Mouse (Mus musculus) forebrain, postnatal 0 days (tissue): Measurements from ENCODE around the gene Sh3bp4. TPM values are rescaled to one million over a fixed set of nuclear protein-coding genes. Genes with fewer than 3 reads are reported as not detected.
A peak's percentile ranks its signal among the peaks of the same experiment; 100 is the strongest.

Experiments
- ATAC-seq: fragments of 200-750 bp; cut with Nextera tagmentation; 2 replicates; pipeline ENCODE4 v1.8.0; 2017; ENCODE audit warnings: mild to moderate bottlenecking, moderate library complexity
- DNase-seq: peaks from one replicate; pipeline ENCODE4 v3.0.0-alpha.2; 2015
- H3K27ac ChIP-seq: fragments of 300-500 bp; sonication (generic); 2 replicates; pipeline ENCODE4 v1.5.1; 2014; ENCODE audit warnings: low read depth, mild to moderate bottlenecking, antibody characterized with exemption, low read length, moderate library complexity, mixed read lengths
- H3K27me3 ChIP-seq: fragments of 300-500 bp; sonication (generic); 2 replicates; pipeline ENCODE4 v1.6.1; 2014; ENCODE audit warnings: mild to moderate bottlenecking, low read length, mixed read lengths; ENCODE audit not compliant: insufficient read depth
- H3K36me3 ChIP-seq: fragments of 300-500 bp; sonication (generic); 2 replicates; pipeline ENCODE4 v1.6.1; 2014; ENCODE audit warnings: mild to moderate bottlenecking, moderate library complexity; ENCODE audit not compliant: insufficient read depth
- H3K4me1 ChIP-seq: fragments of 300-500 bp; sonication (generic); 2 replicates; pipeline ENCODE4 v1.6.1; 2014; ENCODE audit warnings: antibody characterized with exemption; ENCODE audit not compliant: insufficient read depth
- H3K4me2 ChIP-seq: fragments of 300-500 bp; sonication (generic); 2 replicates; pipeline ENCODE4 v1.6.1; 2014; ENCODE audit warnings: low read depth, mild to moderate bottlenecking, moderate library complexity
- H3K4me3 ChIP-seq: fragments of 300-500 bp; sonication (generic); 2 replicates; pipeline ENCODE4 v1.5.1; 2014; ENCODE audit warnings: low read depth, low read length, mixed read lengths
- H3K9ac ChIP-seq: fragments of 300-500 bp; sonication (generic); 2 replicates; pipeline ENCODE4 v1.6.1; 2014; ENCODE audit warnings: mild to moderate bottlenecking
- H3K9me3 ChIP-seq: fragments of 300-500 bp; sonication (generic); 2 replicates; pipeline ENCODE4 v1.6.1; 2016; ENCODE audit warnings: low read length
- CTCF ChIP-seq: sonication (generic); IDR thresholded peaks from 2 replicates; pipeline ENCODE4 v1.5.1; 2016; ENCODE audit warnings: antibody characterized with exemption, control low read depth, low read depth
- WGBS: fragments of 180-500 bp; shearing (Covaris S2); extraction: QIAGEN DNeasy Blood & Tissue Kit; methylation state at CpG from one replicate; pipeline ENCODE4 v1.1.7; 2014; 5-methylcytosine and 5-hydroxymethylcytosine counted together
- polyA plus RNA-seq: library from polyadenylated mRNA; unstranded; fragments of >200 nt; fragmentation: Nextera tagmentation; extraction: Ambion mirVana; gene quantifications from 2 replicates; pipeline ENCODE4 v1.2.1, GENCODE M21; 2015
- total RNA-seq: library from RNA; depleted of rRNA; stranded (reverse); fragments of >200 nt; gene quantifications from 2 replicates; pipeline ENCODE4 v1.2.3, GENCODE M21; 2014

The Sh3bp4 gene
- total and polyA plus RNA-seq, 2 experiments from 2014 or later = 18.9 to 29.0 TPM

DNA sequence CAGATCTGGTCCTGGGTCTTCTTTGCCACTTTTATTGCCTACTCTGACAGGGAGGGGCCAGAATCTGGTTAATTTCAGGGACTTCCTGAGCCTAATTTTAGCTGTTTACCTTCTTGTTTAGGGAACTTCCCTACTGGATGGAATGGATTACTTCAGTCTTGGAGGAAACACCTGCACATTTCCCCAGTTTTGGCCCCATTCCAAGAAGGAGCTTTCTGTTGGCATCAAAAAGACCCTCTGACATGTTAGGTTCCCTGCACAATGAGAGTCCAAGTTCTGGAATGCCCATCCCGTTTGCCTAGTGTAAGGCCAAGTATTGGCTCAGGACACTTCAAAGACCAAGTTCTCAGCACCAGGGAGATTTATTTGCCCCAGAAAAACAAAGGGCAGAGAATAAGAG lies 14.0 kb upstream of the Sh3bp4 start:
- H3K36me3 ChIP-seq = no peaks in the 10 kb centered on the region

GRCm38 (mm10) chr1:89057430-89057829 lies 12.8 kb upstream of the Sh3bp4 start:
- no peaks in the 10 kb centered on the region for H3K27me3 ChIP-seq
- ATAC-seq = no peak
- H3K36me3 ChIP-seq = no peaks in the 10 kb centered on the region
- 63% methylated on average over 3 of the region's 3 CpGs for WGBS
- no peak overlapping the region for H3K4me3 ChIP-seq
- 0 out of 2 replicates have a peak, but pooled peaks cover 8% of the 10 kb centered on the region for H3K9me3 ChIP-seq
- no peak for TF ChIP-seq CTCF
- no peak overlapping the region for H3K27ac ChIP-seq
- no peak overlapping the region for H3K9ac ChIP-seq
- no peak for DNase-seq
- H3K4me1 ChIP-seq = no peaks in the 10 kb centered on the region
- no peak overlapping the region for H3K4me2 ChIP-seq

More for the DNA sequence above, 14.0 kb upstream of the Sh3bp4 start:
- Histone ChIP-seq H3K9me3 (0 out of 2 replicates have a peak, but pooled peaks cover 5% of the 10 kb centered on the region), H3K4me1 (no peaks in the 10 kb centered on the region), H3K27ac (no peak overlapping the region), H3K27me3 (no peaks in the 10 kb centered on the region), H3K9ac (no peak overlapping the region), H3K4me3 (no peak overlapping the region), H3K4me2 (no peak overlapping the region)
- WGBS = 34% methylated on average over 1 of the region's 1 CpGs
- ATAC-seq (no peak), DNase-seq (no peak)
- no peak for TF ChIP-seq CTCF

- H3K4me3 ChIP-seq = no peak overlapping the region
- WGBS = 89% methylated on average over 1 of the region's 1 CpGs
These were observed 12.2 kb upstream of the Sh3bp4 start for GRCm38 (mm10) chr1:89058011-89058410.

GRCm38 (mm10) chr1:89062977-89063376 lies 7.2 kb upstream of the Sh3bp4 start:
- H3K9me3 ChIP-seq = 0 out of 2 replicates have a peak, but pooled peaks cover 5% of the 10 kb centered on the region
- 86% methylated on average over 4 of the region's 4 CpGs for WGBS
- H3K4me3 ChIP-seq = no peak overlapping the region
- H3K9ac ChIP-seq = no peak overlapping the region
- H3K36me3 ChIP-seq = no peaks in the 10 kb centered on the region
- no peak overlapping the region for H3K4me2 ChIP-seq
- H3K27me3 ChIP-seq = no peaks in the 10 kb centered on the region
- TF ChIP-seq CTCF = no peak
- no peak overlapping the region for H3K27ac ChIP-seq
- no peaks in the 10 kb centered on the region for H3K4me1 ChIP-seq
- ATAC-seq = no peak
- DNase-seq = no peak

More at GRCm38 (mm10) chr1:89058011-89058410, 12.2 kb upstream of the Sh3bp4 start:
- Histone ChIP-seq H3K4me2 (no peak overlapping the region), H3K9ac (no peak overlapping the region), H3K27ac (no peak overlapping the region), H3K36me3 (no peaks in the 10 kb centered on the region), H3K27me3 (no peaks in the 10 kb centered on the region), H3K9me3 (0 out of 2 replicates have a peak, but pooled peaks cover 8% of the 10 kb centered on the region), H3K4me1 (no peaks in the 10 kb centered on the region)
- ATAC-seq = no peak
- TF ChIP-seq CTCF = peak; percentile 33
- no peak for DNase-seq

DNA sequence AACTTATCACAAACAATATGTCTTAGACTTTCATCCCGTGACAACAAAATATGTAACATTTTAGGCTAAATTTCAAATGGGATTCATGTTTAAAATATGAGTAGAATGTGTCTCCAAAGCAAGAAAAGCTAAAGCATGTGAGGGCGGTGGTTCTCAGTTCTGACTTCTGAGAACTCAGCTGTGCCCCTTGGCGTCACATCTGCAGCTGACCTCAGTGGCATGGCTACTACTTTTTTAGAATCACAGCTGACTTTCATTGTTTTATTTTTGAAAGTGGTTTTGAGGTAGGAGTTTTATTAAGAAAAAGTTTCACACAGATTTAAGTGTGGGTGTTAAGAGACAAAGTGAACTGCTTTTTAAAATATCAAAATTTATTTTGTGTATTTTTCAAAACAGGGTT lies 6.4 kb upstream of the Sh3bp4 start:
- Histone ChIP-seq H3K4me2 (no peak overlapping the region), H3K27ac (no peak overlapping the region), H3K9me3 (0 out of 2 replicates have a peak, but pooled peaks cover 4% of the 10 kb centered on the region), H3K9ac (no peak overlapping the region), H3K4me3 (no peak overlapping the region), H3K27me3 (no peaks in the 10 kb centered on the region), H3K4me1 (peaks cover 3% of the 10 kb centered on the region; the same call in 1 of the 2 replicates), H3K36me3 (no peaks in the 10 kb centered on the region)
- 81% methylated on average over 3 of the region's 3 CpGs for WGBS
- no peak for TF ChIP-seq CTCF
- ATAC-seq (no peak), DNase-seq (no peak)

DNA sequence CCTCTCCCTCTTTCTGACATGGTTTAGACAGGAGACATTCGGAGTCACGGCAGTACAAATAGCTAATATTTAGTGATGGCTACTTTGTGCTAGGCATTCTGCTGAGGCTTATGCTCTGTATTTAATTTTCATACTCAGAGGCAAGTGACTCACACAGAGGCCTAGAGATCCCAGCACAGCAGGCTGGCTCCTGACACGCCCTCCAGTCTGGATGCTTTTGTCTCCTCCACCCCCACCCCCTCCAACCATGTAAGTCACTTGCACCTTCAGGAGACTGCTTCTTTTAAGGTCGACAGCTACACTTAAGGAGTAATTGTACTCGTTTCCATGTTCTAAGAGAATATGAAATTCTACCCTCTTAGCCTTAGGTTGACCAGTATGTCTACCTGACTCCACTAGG lies 1.4 kb upstream of the Sh3bp4 start:
- peaks cover 24% of the 10 kb centered on the region; the same call in 1 of the 2 replicates for H3K4me1 ChIP-seq
- TF ChIP-seq CTCF = no peak
- no peak overlapping the region; the same call in 1 of the 2 replicates for H3K4me3 ChIP-seq
- H3K27me3 ChIP-seq = no peaks in the 10 kb centered on the region
- WGBS = 66% methylated on average over 5 of the region's 5 CpGs
- H3K9me3 ChIP-seq = no peaks in the 10 kb centered on the region
- DNase-seq (no peak), ATAC-seq (no peak)
- H3K27ac ChIP-seq = no peak overlapping the region
- H3K9ac ChIP-seq = no peak overlapping the region
- no peaks in the 10 kb centered on the region for H3K36me3 ChIP-seq
- peak overlapping the region; percentile 74; the same call in 1 of the 2 replicates for H3K4me2 ChIP-seq

GRCm38 (mm10) chr1:89069479-89070102 lies 624 bp upstream of the Sh3bp4 start:
- ATAC-seq = peak; percentile 30; the same call in 1 of the 2 replicates
- Histone ChIP-seq H3K4me3 (peak overlapping the region; percentile 72), H3K9ac (peak overlapping the region; percentile 68), H3K4me1 (peaks cover 24% of the 10 kb centered on the region; the same call in 1 of the 2 replicates), H3K4me2 (peak overlapping the region; percentile 74), H3K27ac (peak overlapping the region; percentile 79), H3K27me3 (no peaks in the 10 kb centered on the region), H3K36me3 (no peaks in the 10 kb centered on the region), H3K9me3 (no peaks in the 10 kb centered on the region)
- peak; percentile 37 for TF ChIP-seq CTCF
- DNase-seq = peak; percentile 72
- WGBS = 1% methylated on average over 24 of the region's 25 CpGs
